Mouse (Mus musculus) limb, embryonic 12.5 days (tissue): ENCODE measurements around the gene Rps6. TPM values are rescaled to one million over a fixed set of nuclear protein-coding genes. Genes with fewer than 3 reads are reported as not detected.
"Not testable (repeated sequence)": the region's sequence is repeated elsewhere in the genome, so short reads cannot be mapped to it uniquely, and the experiment has no call there.

Experiments
- ATAC-seq: fragments of 200-750 bp; cut with Nextera tagmentation; 2 replicates; pipeline ENCODE4 v1.8.0; 2017; ENCODE audit warnings: low read depth, moderate TSS enrichment; ENCODE audit not compliant: insufficient number of reproducible peaks, insufficient read depth, low FRiP score, low TSS enrichment
- H3K27ac ChIP-seq: fragments of 300-500 bp; sonication (generic); 2 replicates; pipeline ENCODE4 v1.5.1; 2016; ENCODE audit warnings: mild to moderate bottlenecking, moderate library complexity
- H3K27me3 ChIP-seq: fragments of 300-500 bp; sonication (generic); 2 replicates; pipeline ENCODE4 v1.6.1; 2016; ENCODE audit warnings: mild to moderate bottlenecking, moderate library complexity
- H3K36me3 ChIP-seq: fragments of 300-500 bp; sonication (generic); 2 replicates; pipeline ENCODE4 v1.6.1; 2016; ENCODE audit warnings: mild to moderate bottlenecking, moderate library complexity
- H3K4me1 ChIP-seq: fragments of 300-500 bp; sonication (generic); replicated peaks from 2 replicates; pipeline ENCODE4 v1.6.1; 2016
- H3K4me2 ChIP-seq: fragments of 300-500 bp; sonication (generic); 2 replicates; pipeline ENCODE4 v1.6.1; 2016; ENCODE audit warnings: mild to moderate bottlenecking, moderate library complexity
- H3K4me3 ChIP-seq: fragments of 300-500 bp; sonication (generic); replicated peaks from 2 replicates; pipeline ENCODE4 v1.5.1; 2016; ENCODE audit warnings: mild to moderate bottlenecking
- H3K9ac ChIP-seq: fragments of 300-500 bp; sonication (generic); replicated peaks from 2 replicates; pipeline ENCODE4 v1.6.1; 2016; ENCODE audit warnings: mild to moderate bottlenecking, moderate library complexity
- H3K9me3 ChIP-seq: fragments of 300-500 bp; sonication (generic); 2 replicates; pipeline ENCODE4 v1.6.1; 2016; ENCODE audit warnings: mild to moderate bottlenecking, moderate library complexity
- WGBS: fragments of 180-500 bp; shearing (Covaris S2); methylation state at CpG from one replicate; pipeline ENCODE4 v1.1.7; 2016; 5-methylcytosine and 5-hydroxymethylcytosine counted together
- polyA plus RNA-seq: library from polyadenylated mRNA; unstranded; fragments of >200 nt; fragmentation: Nextera tagmentation; extraction: Ambion mirVana; gene quantifications from 2 replicates; pipeline ENCODE4 v1.2.1, GENCODE M21; 2016

The Rps6 gene
- polyA plus RNA-seq, 1 experiment from 2014 or later: 686 TPM

GRCm38 (mm10) chr4:86852018-86852417, 5.2 kb downstream of the Rps6 start:
- ATAC-seq: no peak
- no peak overlapping the region for H3K4me3 ChIP-seq
- H3K27me3 ChIP-seq: no peaks in the 10 kb centered on the region
- H3K36me3 ChIP-seq: peaks cover 60% of the 10 kb centered on the region
- H3K4me1 ChIP-seq: 0 out of 2 replicates have a peak, but pooled peaks cover 6% of the 10 kb centered on the region
- WGBS: 72% methylated on average over 3 of the region's 3 CpGs
- no peak overlapping the region for H3K27ac ChIP-seq
- no peak overlapping the region for H3K4me2 ChIP-seq
- 0 out of 2 replicates have a peak, but pooled peaks cover 4% of the 10 kb centered on the region for H3K9me3 ChIP-seq
- no peak overlapping the region for H3K9ac ChIP-seq

GRCm38 (mm10) chr4:86851331-86851730, 5.9 kb downstream of the Rps6 start:
- ATAC-seq: no peak; the same call in 1 of the 2 replicates
- H3K4me3 ChIP-seq: no peak overlapping the region
- H3K27ac ChIP-seq: no peak overlapping the region
- H3K36me3 ChIP-seq: peaks cover 64% of the 10 kb centered on the region
- H3K4me1 ChIP-seq: 0 out of 2 replicates have a peak, but pooled peaks cover 6% of the 10 kb centered on the region
- no peak overlapping the region for H3K9ac ChIP-seq
- no peaks in the 10 kb centered on the region for H3K27me3 ChIP-seq
- 76% methylated on average over 2 of the region's 2 CpGs for WGBS
- no peak overlapping the region for H3K4me2 ChIP-seq
- 0 out of 2 replicates have a peak, but pooled peaks cover 4% of the 10 kb centered on the region for H3K9me3 ChIP-seq

GRCm38 (mm10) chr4:86847246-86847645, 10.0 kb downstream of the Rps6 start:
- 97% methylated on average over 2 of the region's 2 CpGs for WGBS
- Histone ChIP-seq H3K4me3 (no peak overlapping the region), H3K9ac (no peak overlapping the region), H3K4me1 (no peaks in the 10 kb centered on the region), H3K9me3 (no peaks in the 10 kb centered on the region), H3K36me3 (peaks cover 63% of the 10 kb centered on the region), H3K27ac (no peak overlapping the region), H3K27me3 (no peaks in the 10 kb centered on the region), H3K4me2 (no peak overlapping the region)
- no peak for ATAC-seq

- Histone ChIP-seq H3K27me3 (no peaks in the 10 kb centered on the region), H3K4me3 (no peak overlapping the region), H3K9me3 (no peaks in the 10 kb centered on the region), H3K4me2 (no peak overlapping the region), H3K27ac (no peak overlapping the region), H3K9ac (no peak overlapping the region), H3K4me1 (no peaks in the 10 kb centered on the region), H3K36me3 (peaks cover 67% of the 10 kb centered on the region)
- no peak for ATAC-seq
- 95% methylated on average over 3 of the region's 3 CpGs for WGBS
These were observed 11.8 kb downstream of the Rps6 start for GRCm38 (mm10) chr4:86845384-86845783.

GRCm38 (mm10) chr4:86841141-86841540, 16.1 kb downstream of the Rps6 start:
- H3K9me3 ChIP-seq, ATAC-seq, H3K9ac ChIP-seq, H3K4me1 ChIP-seq, H3K27ac ChIP-seq, H3K27me3 ChIP-seq, H3K4me2 ChIP-seq, H3K4me3 ChIP-seq: not testable (repeated sequence)
- peaks cover 76% of the 10 kb centered on the region for H3K36me3 ChIP-seq
- 98% methylated on average over 2 of the region's 2 CpGs for WGBS

GRCm38 (mm10) chr4:86831896-86832295, 25.3 kb downstream of the Rps6 start:
- Histone ChIP-seq H3K9ac (no peak overlapping the region), H3K9me3 (no peaks in the 10 kb centered on the region), H3K27me3 (no peaks in the 10 kb centered on the region), H3K27ac (no peak overlapping the region), H3K4me3 (no peak overlapping the region), H3K4me2 (no peak overlapping the region), H3K36me3 (peaks cover 66% of the 10 kb centered on the region), H3K4me1 (no peaks in the 10 kb centered on the region)
- 94% methylated on average over 2 of the region's 2 CpGs for WGBS
- no peak for ATAC-seq

- peaks cover 74% of the 10 kb centered on the region for H3K36me3 ChIP-seq
- no peak overlapping the region for H3K4me2 ChIP-seq
- 92% methylated on average over 7 of the region's 7 CpGs for WGBS
- no peaks in the 10 kb centered on the region for H3K4me1 ChIP-seq
- H3K9me3 ChIP-seq: no peaks in the 10 kb centered on the region
- no peak for ATAC-seq
- no peak overlapping the region for H3K4me3 ChIP-seq
- H3K27me3 ChIP-seq: no peaks in the 10 kb centered on the region
- no peak overlapping the region for H3K9ac ChIP-seq
- no peak overlapping the region for H3K27ac ChIP-seq
These were observed 32.1 kb downstream of the Rps6 start for GRCm38 (mm10) chr4:86825143-86825542.

- Histone ChIP-seq H3K4me3 (no peak overlapping the region), H3K27me3 (no peaks in the 10 kb centered on the region), H3K4me1 (no peaks in the 10 kb centered on the region), H3K36me3 (peaks cover 67% of the 10 kb centered on the region), H3K4me2 (no peak overlapping the region), H3K9me3 (no peaks in the 10 kb centered on the region), H3K27ac (no peak overlapping the region), H3K9ac (no peak overlapping the region)
- no peak for ATAC-seq
- WGBS: 58% methylated on average over 2 of the region's 2 CpGs
These were observed 34.0 kb downstream of the Rps6 start for GRCm38 (mm10) chr4:86823169-86823568.

GRCm38 (mm10) chr4:86814850-86815249, 42.4 kb downstream of the Rps6 start:
- Histone ChIP-seq H3K4me1 (no peaks in the 10 kb centered on the region), H3K27me3 (no peaks in the 10 kb centered on the region), H3K27ac (no peak overlapping the region), H3K9ac (no peak overlapping the region), H3K4me2 (no peak overlapping the region), H3K4me3 (no peak overlapping the region), H3K9me3 (no peaks in the 10 kb centered on the region), H3K36me3 (peaks cover 28% of the 10 kb centered on the region)
- no peak for ATAC-seq
- 90% methylated on average over 3 of the region's 3 CpGs for WGBS

GRCm38 (mm10) chr4:86810604-86811003, 46.6 kb downstream of the Rps6 start:
- ATAC-seq: no peak
- peaks cover 33% of the 10 kb centered on the region for H3K36me3 ChIP-seq
- no peak overlapping the region for H3K4me3 ChIP-seq
- H3K27ac ChIP-seq: no peak overlapping the region
- no peaks in the 10 kb centered on the region for H3K27me3 ChIP-seq
- 47% methylated on average over 2 of the region's 2 CpGs for WGBS
- H3K9me3 ChIP-seq: no peaks in the 10 kb centered on the region
- no peak overlapping the region for H3K4me2 ChIP-seq
- no peaks in the 10 kb centered on the region for H3K4me1 ChIP-seq
- no peak overlapping the region for H3K9ac ChIP-seq
